Mouse (Mus musculus): ENCODE results near the gene Adk.

Adk gene

GRCm38 (mm10) chr14:21143406-21144115 lies 91.2 kb downstream of the Adk start:
- peak; percentile 33 to 83 for DNase-seq (ENCODE audit: inconsistent age in 2 of 2, low spot score in 1 of 2)

DNA sequence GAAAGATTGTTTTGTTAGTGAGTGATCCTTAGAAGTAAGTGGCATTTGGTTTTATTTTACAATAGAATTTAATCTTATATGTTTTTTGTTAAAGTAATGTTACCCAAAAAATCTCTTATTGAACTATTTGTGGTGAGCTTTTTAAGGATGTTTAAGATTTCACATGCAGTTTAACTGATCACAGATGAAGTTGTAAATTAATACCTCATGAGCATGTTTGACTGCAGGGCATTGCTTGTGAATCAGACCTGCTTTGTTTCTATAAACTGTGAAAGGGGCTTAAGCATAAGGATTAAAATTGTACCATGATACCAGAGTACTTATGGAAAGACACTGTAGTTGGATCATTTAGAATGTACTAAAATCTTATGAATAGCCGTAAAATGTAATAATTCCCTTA lies 94.8 kb downstream of the Adk start:
- DNase-seq (ENCODE audit: inconsistent age in 2 of 2, low spot score in 1 of 2) = no peak

DNA sequence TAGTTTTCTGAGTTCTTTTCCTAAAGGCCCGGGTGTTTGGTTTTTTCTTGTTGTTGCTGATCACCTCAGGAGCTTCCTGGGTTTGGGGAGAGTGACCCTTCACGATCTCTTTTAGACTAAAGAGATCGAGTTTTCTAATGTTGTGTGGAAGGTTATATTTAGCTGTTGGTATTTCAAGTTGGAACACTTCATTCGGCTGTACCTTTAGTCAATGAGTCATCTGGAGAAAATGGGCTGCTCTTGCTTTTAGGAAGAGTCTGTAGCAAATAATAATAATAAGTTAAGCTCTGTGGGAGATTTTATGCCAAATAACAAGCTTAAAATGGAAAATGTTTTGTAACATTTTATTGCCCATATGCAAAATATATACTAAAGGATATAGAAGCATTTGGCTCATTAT lies 97.9 kb downstream of the Adk start:
- peak in 1 of 2 experiments; percentile 45 for DNase-seq (ENCODE audit: inconsistent age in 2 of 2, low spot score in 1 of 2)

DNA sequence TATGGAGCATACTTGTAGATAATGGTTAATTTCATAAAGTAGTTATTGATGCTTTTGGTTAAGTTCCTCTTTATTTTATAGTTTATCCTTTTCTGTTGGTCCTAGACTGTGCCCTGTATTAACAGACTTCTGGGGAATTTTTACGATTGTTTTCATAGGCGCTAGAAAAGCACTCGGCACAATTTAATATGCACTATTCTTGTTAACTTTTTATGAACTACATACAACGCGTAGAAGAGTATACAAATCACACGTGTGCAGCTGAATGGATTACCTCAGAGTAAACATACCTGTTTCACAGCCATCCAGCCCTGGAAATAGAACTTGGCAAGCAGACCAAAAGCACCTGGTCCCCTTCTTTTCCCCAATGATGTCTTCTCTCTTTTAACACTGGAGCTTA lies 99.7 kb downstream of the Adk start:
- DNase-seq (ENCODE audit: inconsistent age in 2 of 2, low spot score in 1 of 2) = no peak

- no peak for DNase-seq (ENCODE audit: inconsistent age in 2 of 2, low spot score in 1 of 2)
Measured at GRCm38 (mm10) chr14:21165706-21166105, 113.3 kb downstream of the Adk start.

DNA sequence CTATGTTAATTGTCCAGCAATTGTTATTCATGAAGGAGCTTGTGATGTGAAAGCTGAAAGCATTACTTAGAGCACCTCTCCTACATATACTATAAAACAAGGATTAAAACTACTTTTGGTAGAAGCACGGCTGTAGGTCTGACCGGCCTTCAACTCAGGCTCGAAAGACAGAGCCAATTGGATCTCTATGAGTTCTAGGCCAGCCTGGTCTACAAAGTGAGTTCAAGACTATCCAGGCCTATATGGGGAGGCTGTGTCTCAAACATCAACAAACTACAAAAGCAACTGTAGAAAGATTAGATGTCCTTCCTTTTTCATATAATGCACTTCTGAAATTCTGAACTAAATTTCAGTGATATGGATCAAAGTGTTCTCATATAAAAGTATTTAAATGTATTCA lies 113.7 kb downstream of the Adk start:
- no peak for DNase-seq (ENCODE audit: inconsistent age in 2 of 2, low spot score in 1 of 2)

DNA sequence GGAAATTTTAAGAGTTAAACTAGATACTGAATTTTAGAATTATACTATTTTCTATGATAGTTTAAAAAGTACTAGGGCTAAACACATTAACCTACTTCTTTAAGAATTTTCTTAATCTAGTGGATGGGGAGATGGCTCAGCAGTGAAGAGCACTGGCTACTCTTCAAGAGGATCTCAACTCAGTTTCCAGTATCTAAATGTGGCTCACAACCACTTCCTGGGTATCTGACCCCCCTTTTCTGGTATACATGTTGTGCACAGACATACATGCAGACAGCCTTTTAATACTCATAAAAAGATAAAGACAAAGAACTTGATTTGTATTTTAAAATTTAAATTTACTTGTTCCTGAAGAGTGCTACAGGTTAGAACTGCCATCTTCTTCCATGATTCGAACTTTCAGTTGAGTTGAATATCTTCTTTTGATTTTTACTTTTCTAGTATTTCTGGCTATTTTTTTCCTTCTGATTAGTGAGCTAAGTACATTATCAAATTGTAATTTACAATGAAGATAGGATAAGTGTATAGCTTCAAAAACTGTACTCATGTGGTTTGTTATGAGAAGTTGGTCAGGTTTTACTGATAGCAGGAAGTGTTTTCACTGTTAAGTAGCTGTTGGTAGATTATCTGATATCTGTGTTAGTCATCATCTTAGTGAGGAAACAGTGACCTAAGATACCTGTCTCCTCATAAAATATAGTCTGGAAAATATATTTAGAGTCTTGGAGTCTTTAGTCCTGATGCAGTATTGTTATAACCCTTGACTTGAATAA lies 121.8 kb downstream of the Adk start:
- DNase-seq (ENCODE audit: inconsistent age in 2 of 2, low spot score in 1 of 2) = no peak

- DNase-seq (ENCODE audit: inconsistent age in 2 of 2, low spot score in 1 of 2) = no peak
Measured at GRCm38 (mm10) chr14:21174804-21175203, 122.4 kb downstream of the Adk start.

GRCm38 (mm10) chr14:21177781-21178180 lies 125.4 kb downstream of the Adk start:
- DNase-seq (ENCODE audit: inconsistent age in 2 of 2, low spot score in 1 of 2) = no peak

DNA sequence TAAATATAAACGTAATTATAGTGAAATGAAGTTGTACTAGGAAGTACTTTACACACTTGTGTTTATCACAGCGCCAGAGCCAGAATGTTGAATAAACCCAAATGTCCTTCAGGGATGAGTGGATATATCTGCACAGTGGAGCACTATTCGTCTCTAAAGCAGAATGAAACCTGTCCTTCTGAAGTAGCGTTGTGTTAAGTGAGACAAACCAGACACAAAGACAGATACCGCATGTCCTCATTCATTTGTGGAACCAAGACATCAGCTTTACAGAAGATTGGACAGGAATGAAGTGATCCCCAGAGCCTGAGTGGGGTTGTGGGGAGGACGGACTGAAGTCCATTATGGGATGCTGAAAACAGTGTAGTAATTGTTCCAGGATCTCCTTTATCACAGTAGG lies 126.0 kb downstream of the Adk start:
- no peak for DNase-seq (ENCODE audit: inconsistent age in 2 of 2, low spot score in 1 of 2)

DNA sequence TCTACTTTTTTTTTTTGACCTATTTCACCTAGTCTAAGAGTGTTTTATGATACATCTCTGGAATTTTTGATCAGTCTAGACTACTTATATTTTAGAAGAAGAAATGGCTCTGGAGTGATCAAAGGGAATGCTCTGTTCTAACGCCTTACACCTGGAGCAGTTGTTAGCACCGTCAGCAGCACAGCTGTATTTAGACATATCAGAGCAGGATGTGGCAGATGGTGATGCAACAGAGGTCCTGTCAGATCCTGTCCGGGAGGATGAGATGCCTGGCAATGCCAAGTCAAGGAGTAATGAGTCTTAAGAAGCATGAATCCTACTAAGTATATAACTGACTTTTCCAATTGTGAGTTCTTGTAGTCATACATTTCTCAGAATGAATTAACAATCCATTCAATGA lies 128.7 kb downstream of the Adk start:
- no peak for DNase-seq (ENCODE audit: inconsistent age in 2 of 2, low spot score in 1 of 2)

GRCm38 (mm10) chr14:21191966-21192365 lies 139.6 kb downstream of the Adk start:
- no peak for DNase-seq (ENCODE audit: inconsistent age in 2 of 2, low spot score in 1 of 2)

DNA sequence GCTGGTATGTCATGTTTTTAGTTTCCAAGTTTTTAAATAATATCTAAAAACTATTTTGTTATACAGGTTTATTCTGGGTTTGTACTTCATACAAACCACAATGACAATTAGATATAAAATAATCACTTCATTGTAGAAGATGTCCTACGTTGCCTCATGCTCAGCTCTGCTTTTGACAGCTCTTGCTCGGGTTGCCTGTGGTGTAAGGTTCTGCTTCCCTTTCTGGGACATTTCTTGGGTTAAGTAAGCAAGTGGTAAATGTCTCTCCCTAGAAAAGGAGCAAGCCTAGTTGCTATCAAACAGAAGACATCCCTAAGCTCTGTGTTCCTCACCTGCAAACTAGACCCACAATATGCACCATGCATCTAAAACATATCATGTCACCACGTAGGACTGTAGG lies 140.4 kb downstream of the Adk start:
- DNase-seq (ENCODE audit: inconsistent age in 2 of 2, low spot score in 1 of 2) = no peak

- DNase-seq (ENCODE audit: inconsistent age in 2 of 2, low spot score in 1 of 2) = no peak
Measured at GRCm38 (mm10) chr14:21194336-21194735, 142.0 kb downstream of the Adk start.

DNA sequence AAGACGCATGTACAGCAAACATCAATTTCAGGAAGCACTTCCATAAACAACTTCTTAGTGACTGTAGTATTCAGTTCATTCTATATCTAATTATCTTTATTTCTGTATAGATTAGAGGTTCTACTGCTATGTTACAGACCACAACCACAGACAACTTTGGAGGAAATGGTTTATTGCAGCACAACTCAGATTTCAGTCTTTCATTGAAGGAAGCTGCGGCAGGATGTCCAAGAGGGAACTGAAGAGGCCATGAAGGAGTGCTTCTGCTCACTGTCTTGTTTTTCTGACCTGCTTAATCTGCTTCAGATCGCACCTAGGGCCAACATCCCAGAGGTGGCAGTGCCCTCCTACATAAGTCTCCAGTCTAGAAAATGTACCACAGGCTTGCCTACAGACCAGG lies 148.5 kb downstream of the Adk start:
- DNase-seq (ENCODE audit: inconsistent age in 2 of 2, low spot score in 1 of 2) = no peak

DNA sequence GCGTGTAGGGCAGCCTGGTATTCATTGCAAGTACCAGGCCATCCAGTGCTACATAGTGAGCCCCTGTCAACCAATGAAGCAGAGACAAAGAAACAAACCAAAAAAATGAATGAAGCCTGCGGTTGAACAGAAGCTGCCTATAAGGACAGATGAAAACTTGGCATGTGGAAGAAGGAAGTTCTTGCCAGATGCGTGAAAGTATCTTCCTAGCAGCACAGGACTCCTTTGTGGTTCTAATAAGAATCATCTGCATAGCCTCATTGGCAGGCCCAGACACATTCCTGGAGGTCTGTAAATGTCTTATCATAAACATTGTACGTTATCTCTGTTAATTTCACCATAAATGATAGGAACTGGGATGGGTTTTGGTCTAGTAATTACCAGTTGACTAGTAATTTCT lies 154.1 kb downstream of the Adk start:
- no peak for DNase-seq (ENCODE audit: inconsistent age in 2 of 2, low spot score in 1 of 2)

GRCm38 (mm10) chr14:21221574-21222138 lies 169.3 kb downstream of the Adk start:
- DNase-seq (ENCODE audit: inconsistent age in 2 of 2, low spot score in 1 of 2) = peak in 1 of 2 experiments; percentile 41

- no peak for DNase-seq (ENCODE audit: inconsistent age in 2 of 2, low spot score in 1 of 2)
Measured at GRCm38 (mm10) chr14:21222206-21222605, 169.8 kb downstream of the Adk start.

- no peak for DNase-seq (ENCODE audit: inconsistent age in 2 of 2, low spot score in 1 of 2)
Measured at GRCm38 (mm10) chr14:21223456-21223855, 171.1 kb downstream of the Adk start.

DNA sequence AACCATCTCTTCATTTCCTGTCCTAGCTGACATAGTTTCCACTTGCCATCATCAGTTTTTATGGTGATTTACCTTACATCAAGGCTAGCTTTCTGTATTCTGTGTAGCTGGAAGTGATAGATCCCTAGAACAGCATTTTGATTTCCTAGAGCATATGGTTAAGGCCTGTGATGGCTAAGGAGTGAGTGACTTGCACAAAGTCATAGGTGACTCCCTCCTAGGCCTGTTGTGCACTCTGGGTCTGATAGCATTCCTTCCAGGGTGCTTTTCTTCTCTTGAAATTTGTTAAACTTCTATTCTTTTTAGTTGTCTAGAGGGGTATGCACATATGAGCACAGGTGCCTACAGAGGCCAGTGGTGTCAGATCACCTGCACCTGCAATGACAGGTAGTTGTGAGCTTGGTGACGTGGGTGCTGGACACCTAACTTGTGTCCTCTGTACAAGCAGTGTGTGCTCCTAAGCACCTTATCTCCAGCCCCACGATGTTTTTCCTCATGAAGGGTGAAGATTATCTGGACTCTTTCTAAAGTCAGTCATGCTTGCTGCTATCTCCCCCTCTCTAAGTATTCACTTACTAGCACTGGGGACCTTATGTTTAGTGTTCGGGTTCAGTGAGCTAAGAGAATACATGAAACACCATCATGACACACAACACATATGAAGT lies 171.7 kb downstream of the Adk start:
- DNase-seq (ENCODE audit: inconsistent age in 2 of 2, low spot score in 1 of 2) = no peak

- DNase-seq (ENCODE audit: inconsistent age in 2 of 2, low spot score in 1 of 2) = no peak
Measured at GRCm38 (mm10) chr14:21237051-21237450, 184.7 kb downstream of the Adk start.

DNA sequence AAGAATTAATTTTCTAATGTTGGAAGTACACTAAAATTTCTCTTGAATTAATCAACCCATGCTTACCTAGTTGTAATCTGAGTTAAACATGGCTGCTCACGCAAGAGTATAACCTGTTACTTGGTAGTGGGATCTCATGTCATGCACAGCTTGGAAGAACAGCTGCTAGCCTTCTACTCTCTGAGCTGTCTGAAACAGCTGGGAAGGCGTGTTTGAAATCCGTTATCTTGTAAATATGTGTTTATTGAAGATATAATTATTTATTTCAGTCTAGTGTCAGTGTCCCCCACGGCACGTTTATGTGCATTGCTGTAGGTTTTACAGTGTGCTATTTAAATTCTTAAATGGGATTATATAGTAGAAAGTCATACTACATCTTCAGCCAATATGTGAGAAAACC lies 188.7 kb downstream of the Adk start:
- DNase-seq (ENCODE audit: inconsistent age in 2 of 2, low spot score in 1 of 2) = no peak
